Mouse (Mus musculus) hindbrain, postnatal 0 days (tissue): ENCODE measurements around the gene Ccdc34. TPM values are rescaled to one million over a fixed set of nuclear protein-coding genes. Genes with fewer than 3 reads are reported as not detected.

ENCODE experiments used
- ATAC-seq: fragments of 200-750 bp; cut with Nextera tagmentation; 2 replicates; pipeline ENCODE4 v1.8.0; 2017; ENCODE audit warnings: mild to moderate bottlenecking, moderate TSS enrichment, moderate library complexity
- DNase-seq: peaks from one replicate; pipeline ENCODE4 v3.0.0-alpha.2; 2015; ENCODE audit warnings: low spot score
- H3K27ac ChIP-seq: fragments of 300-500 bp; sonication (generic); 2 replicates; pipeline ENCODE4 v1.5.1; 2014; ENCODE audit warnings: mild to moderate bottlenecking
- H3K27me3 ChIP-seq: fragments of 300-500 bp; sonication (generic); 2 replicates; pipeline ENCODE4 v1.6.1; 2014; ENCODE audit warnings: low read length, mixed read lengths; ENCODE audit not compliant: insufficient read depth
- H3K36me3 ChIP-seq: fragments of 300-500 bp; sonication (generic); 2 replicates; pipeline ENCODE4 v1.6.1; 2014; ENCODE audit warnings: low read length, mixed read lengths; ENCODE audit not compliant: insufficient read depth
- H3K4me1 ChIP-seq: fragments of 300-500 bp; sonication (generic); 2 replicates; pipeline ENCODE4 v1.6.1; 2014; ENCODE audit warnings: antibody characterized with exemption, low read length, mixed read lengths; ENCODE audit not compliant: insufficient read depth
- H3K4me2 ChIP-seq: fragments of 300-500 bp; sonication (generic); 2 replicates; pipeline ENCODE4 v1.6.1; 2014; ENCODE audit warnings: low read depth, mild to moderate bottlenecking, low read length, moderate library complexity, mixed read lengths
- H3K4me3 ChIP-seq: fragments of 300-500 bp; sonication (generic); 2 replicates; pipeline ENCODE4 v1.5.1; 2014; ENCODE audit warnings: low read length
- H3K9ac ChIP-seq: fragments of 300-500 bp; sonication (generic); replicated peaks from 2 replicates; pipeline ENCODE4 v1.6.1; 2014; ENCODE audit warnings: mild to moderate bottlenecking, low read length, moderate library complexity, mixed read lengths
- H3K9me3 ChIP-seq: fragments of 300-500 bp; sonication (generic); 2 replicates; pipeline ENCODE4 v1.6.1; 2016; ENCODE audit warnings: low read length, mixed read lengths
- CTCF ChIP-seq: IDR thresholded peaks from 2 replicates; pipeline ENCODE4 v1.5.1; 2016; ENCODE audit warnings: antibody characterized with exemption, control low read depth, low read depth
- WGBS: fragments of 180-500 bp; shearing (Covaris S2); extraction: QIAGEN DNeasy Blood & Tissue Kit; methylation state at CpG from one replicate; pipeline ENCODE4 v1.1.7; 2014; 5-methylcytosine and 5-hydroxymethylcytosine counted together
- polyA plus RNA-seq: library from polyadenylated mRNA; unstranded; fragments of >200 nt; fragmentation: Nextera tagmentation; extraction: Ambion mirVana; gene quantifications from 2 replicates; pipeline ENCODE4 v1.2.1, GENCODE M21; 2015
- total RNA-seq: library from RNA; depleted of rRNA; stranded (reverse); fragments of >200 nt; gene quantifications from 2 replicates; pipeline ENCODE4 v1.2.3, GENCODE M21; 2014; rRNA removed

The Ccdc34 gene
- total and polyA plus RNA-seq, 2 experiments from 2014 or later: 18.6 to 30.2 TPM

GRCm38 (mm10) chr2:110214278-110214677 lies 196.7 kb downstream of the Ccdc34 start:
- no peaks in the 10 kb centered on the region for H3K27me3 ChIP-seq
- H3K4me2 ChIP-seq: no peak overlapping the region
- no peak for DNase-seq
- ATAC-seq: no peak
- 89% methylated on average over 4 of the region's 4 CpGs for WGBS
- no peak overlapping the region for H3K4me3 ChIP-seq
- H3K36me3 ChIP-seq: no peaks in the 10 kb centered on the region
- no peak for TF ChIP-seq CTCF
- H3K4me1 ChIP-seq: no peaks in the 10 kb centered on the region
- no peak overlapping the region for H3K9ac ChIP-seq
- no peaks in the 10 kb centered on the region for H3K9me3 ChIP-seq
- H3K27ac ChIP-seq: no peak overlapping the region

GRCm38 (mm10) chr2:110214991-110215684 lies 197.5 kb downstream of the Ccdc34 start:
- no peak overlapping the region for H3K4me2 ChIP-seq
- H3K4me3 ChIP-seq: no peak overlapping the region
- no peak for TF ChIP-seq CTCF
- 59% methylated on average over 9 of the region's 9 CpGs for WGBS
- DNase-seq: no peak
- no peak overlapping the region for H3K9ac ChIP-seq
- no peaks in the 10 kb centered on the region for H3K27me3 ChIP-seq
- H3K4me1 ChIP-seq: no peaks in the 10 kb centered on the region
- ATAC-seq: no peak
- H3K9me3 ChIP-seq: no peaks in the 10 kb centered on the region
- no peaks in the 10 kb centered on the region for H3K36me3 ChIP-seq
- no peak overlapping the region for H3K27ac ChIP-seq

- DNase-seq: no peak
- ATAC-seq: no peak
- Histone ChIP-seq H3K4me2 (no peak overlapping the region), H3K9ac (no peak overlapping the region), H3K9me3 (no peaks in the 10 kb centered on the region), H3K27ac (no peak overlapping the region), H3K27me3 (no peaks in the 10 kb centered on the region), H3K4me1 (no peaks in the 10 kb centered on the region), H3K36me3 (no peaks in the 10 kb centered on the region), H3K4me3 (no peak overlapping the region)
- TF ChIP-seq CTCF: no peak
- 62% methylated on average over 3 of the region's 3 CpGs for WGBS
Measured at GRCm38 (mm10) chr2:110215685-110216058, 198.1 kb downstream of the Ccdc34 start.

- Histone ChIP-seq H3K4me1 (no peaks in the 10 kb centered on the region), H3K27me3 (no peaks in the 10 kb centered on the region), H3K36me3 (no peaks in the 10 kb centered on the region), H3K9me3 (no peaks in the 10 kb centered on the region), H3K27ac (no peak overlapping the region), H3K4me3 (no peak overlapping the region), H3K4me2 (no peak overlapping the region), H3K9ac (no peak overlapping the region)
- ATAC-seq (no peak), DNase-seq (no peak)
- TF ChIP-seq CTCF: no peak
- 93% methylated on average over 1 of the region's 1 CpGs for WGBS
Measured at GRCm38 (mm10) chr2:110220492-110220891, 202.9 kb downstream of the Ccdc34 start.

GRCm38 (mm10) chr2:110222793-110223192 lies 205.2 kb downstream of the Ccdc34 start:
- H3K4me3 ChIP-seq: no peak overlapping the region
- 79% methylated on average over 2 of the region's 2 CpGs for WGBS
- ATAC-seq: no peak

More at GRCm38 (mm10) chr2:110222793-110223192, 205.2 kb downstream of the Ccdc34 start:
- Histone ChIP-seq H3K27me3 (no peaks in the 10 kb centered on the region), H3K9me3 (no peaks in the 10 kb centered on the region), H3K9ac (no peak overlapping the region), H3K36me3 (no peaks in the 10 kb centered on the region), H3K4me1 (no peaks in the 10 kb centered on the region), H3K4me2 (no peak overlapping the region), H3K27ac (no peak overlapping the region)
- DNase-seq: no peak
- TF ChIP-seq CTCF: no peak

Other genes starting within 250 kb of the Ccdc34 start
- 147 and 171 TPM in 2 replicates for gene Lin7c, start 127.0 kb upstream of the Ccdc34 start, total RNA-seq
- gene Lin7c, start 127.0 kb upstream of the Ccdc34 start, polyA plus RNA-seq: 153 and 158 TPM in 2 replicates
- gene Lgr4, start 100.2 kb upstream of the Ccdc34 start, total RNA-seq: 27.9 and 28.2 TPM in 2 replicates
- 9.0 and 9.8 TPM in 2 replicates for gene Lgr4, start 100.2 kb upstream of the Ccdc34 start, polyA plus RNA-seq